Mouse (Mus musculus) frontal cortex, adult (tissue): ENCODE data around the gene Swap70.

Experiments
- ATAC-seq: cut with Nextera tagmentation; 2 replicates; pipeline ENCODE4 v1.9.2; 2017; ENCODE audit warnings: mild to moderate bottlenecking, moderate library complexity, mixed read lengths; ENCODE audit not compliant: low TSS enrichment

Gene Swap70

DNA sequence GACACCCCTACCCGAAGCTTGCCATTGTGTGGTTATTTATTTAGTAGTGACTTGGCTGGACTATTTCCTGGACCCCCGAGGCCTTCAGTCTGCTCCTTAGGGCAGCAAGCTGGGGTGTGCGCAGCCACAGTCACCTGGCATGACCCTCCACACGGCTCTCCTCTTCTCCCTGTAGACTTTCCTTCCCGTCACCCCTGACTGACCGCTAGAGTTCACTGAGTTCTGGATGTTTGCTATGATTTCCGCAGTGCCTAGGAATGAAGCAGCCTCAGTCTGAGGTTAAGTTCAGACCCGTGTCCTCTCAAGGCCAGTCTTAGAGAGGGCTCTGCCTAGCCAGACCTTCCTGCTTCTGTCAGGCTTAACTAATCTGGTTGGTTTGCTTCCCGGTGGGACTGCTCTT lies 50.3 kb downstream of the Swap70 start:
- ATAC-seq, result no peak

DNA sequence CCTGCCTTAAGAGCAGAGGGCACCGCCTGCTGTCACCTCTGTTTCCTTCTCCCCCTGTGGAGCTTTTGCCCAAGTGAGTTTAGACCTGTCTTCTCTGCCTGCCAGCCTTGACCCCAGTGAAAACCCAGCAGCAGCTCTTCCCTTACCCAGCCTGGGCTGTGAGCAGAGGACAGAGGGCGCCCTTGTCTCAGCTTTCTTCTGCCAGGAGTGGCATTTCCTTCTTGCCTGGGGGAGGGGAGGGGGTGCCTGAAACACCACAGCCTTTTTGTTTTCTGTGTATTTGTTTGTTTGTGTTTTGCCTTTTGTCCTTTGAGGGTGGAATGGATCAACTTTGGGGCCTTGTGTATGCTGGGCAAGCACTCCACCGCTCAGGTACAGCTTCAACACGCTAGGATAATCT lies 50.9 kb downstream of the Swap70 start:
- no peak for ATAC-seq

DNA sequence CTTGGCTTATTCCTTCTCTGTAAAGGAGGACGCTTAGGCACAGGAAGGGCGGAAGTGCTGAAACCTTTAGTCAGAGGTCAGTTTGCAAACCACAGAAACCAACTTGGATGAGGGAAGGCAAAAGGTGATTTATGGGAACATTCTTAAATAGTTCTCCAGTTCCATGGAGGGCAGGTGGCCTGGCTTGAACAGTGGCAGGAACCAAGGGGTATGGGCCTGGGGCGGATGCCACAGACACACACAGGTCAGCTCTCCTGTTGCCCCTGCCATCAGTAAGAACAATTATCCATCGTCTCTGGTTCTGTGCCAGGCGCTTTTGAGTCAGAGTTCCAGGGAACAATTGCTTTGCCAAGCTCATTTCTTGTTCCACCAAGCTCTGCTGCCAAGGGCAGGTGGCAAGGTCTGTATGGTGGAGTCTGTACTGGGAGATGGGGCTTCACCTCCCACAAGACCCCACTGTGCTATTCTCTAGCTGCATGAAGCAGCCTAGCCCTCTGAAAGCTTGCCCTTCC lies 56.3 kb downstream of the Swap70 start:
- no peak for ATAC-seq

DNA sequence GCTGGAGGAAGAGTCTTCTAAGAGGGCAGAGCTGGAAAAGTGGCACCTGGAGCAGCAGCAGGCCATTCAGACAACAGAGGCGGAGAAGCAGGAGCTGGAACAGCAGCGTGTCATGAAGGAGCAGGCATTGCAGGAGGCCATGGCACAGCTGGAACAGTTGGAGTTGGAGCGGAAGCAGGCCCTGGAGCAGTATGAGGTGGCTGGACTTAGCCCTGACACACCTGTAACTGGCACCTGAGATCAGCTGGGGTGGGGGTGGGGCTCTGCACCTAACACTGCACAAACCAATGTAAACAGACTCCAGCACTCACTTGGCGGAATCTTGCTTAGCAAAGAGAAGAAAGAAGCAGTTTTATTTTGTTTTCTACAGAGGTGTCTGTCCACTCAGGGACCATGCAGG lies 57.7 kb downstream of the Swap70 start:
- ATAC-seq, result no peak

DNA sequence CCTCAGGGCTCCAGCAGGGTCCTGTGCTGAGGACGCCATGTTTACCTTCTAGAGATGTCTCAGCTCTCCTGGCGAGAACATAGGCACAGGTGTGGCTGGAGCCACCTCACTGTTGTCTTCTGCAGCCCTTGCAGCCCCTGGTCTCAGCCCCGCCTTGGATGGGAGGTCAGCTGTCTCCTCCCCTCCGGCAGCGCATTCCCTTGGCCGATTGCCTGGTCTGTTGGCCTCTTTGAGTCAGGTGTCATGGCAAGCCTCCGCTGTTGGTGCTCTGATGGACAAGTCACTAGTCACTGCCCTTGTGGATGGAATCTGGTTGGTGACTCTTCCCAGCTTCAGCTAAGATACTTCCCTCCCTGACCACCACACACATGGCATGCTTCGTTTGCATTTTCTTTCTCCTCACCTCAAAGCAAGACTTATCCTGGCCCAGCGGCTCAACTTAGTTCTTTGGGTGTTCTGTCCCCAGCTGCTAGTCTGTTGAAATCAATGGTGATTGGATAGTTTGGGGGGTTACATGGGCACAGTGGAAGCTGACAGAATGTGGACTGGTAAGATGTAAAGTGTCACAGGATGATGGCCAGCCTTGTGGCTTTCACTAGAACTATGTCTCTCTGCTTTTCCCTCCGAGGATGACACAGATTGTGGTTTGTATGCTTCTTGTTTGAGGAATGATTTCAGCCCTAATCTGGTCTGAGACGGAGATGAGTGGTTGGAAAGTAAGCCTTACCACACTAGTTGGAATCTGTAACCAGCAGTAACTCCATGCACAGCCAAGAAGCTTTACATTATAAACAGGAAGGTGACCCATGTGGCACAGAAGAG lies 60.1 kb downstream of the Swap70 start:
- ATAC-seq, result no peak

- no peak for ATAC-seq
These were observed 61.3 kb downstream of the Swap70 start for GRCm38 (mm10) chr7:110282797-110283196.

DNA sequence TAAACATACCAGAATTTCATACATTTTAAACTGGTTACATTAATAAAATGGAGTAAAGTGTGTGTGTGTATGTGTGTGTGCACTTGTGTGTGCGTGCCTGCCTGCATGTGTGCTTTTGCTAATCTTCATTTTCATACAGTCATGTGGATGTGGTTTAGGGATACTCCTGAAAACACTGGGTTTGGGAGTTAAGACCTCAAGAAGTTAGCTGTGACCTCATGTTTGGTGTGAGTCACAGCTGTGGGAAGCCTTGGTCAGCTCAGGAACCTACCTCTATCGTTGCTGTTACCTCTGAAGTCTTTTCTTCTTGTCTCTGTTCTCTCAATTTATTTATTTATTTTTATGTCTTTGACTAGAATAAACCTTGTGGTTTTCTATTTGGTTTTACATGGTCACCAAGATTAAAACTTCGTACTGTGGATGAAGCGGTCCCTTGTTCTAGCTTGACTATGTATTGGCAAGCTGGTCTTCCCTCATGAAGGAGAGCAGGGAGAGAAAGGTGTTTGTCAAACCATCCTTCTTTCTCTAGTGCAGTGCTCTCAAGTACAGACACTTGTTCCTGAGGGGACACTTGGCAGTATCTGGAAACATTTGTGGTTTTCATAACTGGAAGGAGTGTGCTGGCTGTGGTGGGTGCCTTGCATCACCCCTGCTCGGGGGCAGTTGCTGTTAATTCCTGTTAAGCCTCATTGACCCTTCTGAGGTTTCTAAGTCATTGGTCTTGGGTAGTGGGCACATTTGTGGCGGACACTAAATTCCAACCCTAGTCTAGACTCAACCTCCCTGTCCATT lies 62.2 kb downstream of the Swap70 start:
- no peak for ATAC-seq

- ATAC-seq, result no peak
These were observed 63.8 kb downstream of the Swap70 start for GRCm38 (mm10) chr7:110285076-110285848.

DNA sequence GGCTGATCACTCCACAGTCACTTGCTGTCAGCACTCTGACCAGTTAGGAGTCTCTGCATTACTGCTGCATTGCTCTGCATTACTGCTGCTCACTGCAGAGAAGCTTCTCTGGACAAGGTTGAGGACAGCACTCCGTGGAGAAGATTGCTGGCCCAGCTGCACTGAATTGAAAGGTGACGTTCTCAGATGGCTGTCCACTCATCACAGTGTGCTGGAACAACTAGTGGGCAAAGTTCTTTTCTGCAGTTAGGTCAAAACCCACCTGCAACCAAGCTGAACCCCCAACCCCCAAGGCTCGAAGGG lies 64.3 kb downstream of the Swap70 start:
- ATAC-seq, result no peak

DNA sequence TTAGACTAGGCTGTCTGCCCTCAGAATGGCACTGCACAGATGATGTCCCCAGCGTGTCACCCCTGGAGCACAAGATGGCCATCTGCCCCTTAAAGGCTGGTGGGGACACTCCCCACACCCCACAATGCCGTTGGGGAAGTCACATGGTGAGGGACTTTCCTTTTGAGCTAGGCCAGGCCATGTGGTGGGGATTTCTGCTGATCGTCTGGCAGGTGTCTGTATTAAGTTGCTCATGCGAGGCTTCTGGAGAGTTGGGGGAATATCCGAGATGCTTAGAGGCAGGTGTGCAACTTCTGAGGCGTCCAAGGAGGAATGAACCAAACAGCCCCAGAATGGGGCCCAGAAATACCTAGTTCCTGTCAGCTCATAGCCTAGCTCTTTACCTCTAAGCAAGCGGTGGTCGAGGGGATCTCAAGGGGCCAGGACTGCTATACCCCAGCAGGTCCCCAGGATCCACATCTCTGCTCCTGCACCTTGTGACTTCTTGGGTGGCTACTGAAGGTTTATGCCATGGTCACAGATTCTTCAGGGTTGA lies 64.8 kb downstream of the Swap70 start:
- no peak for ATAC-seq

DNA sequence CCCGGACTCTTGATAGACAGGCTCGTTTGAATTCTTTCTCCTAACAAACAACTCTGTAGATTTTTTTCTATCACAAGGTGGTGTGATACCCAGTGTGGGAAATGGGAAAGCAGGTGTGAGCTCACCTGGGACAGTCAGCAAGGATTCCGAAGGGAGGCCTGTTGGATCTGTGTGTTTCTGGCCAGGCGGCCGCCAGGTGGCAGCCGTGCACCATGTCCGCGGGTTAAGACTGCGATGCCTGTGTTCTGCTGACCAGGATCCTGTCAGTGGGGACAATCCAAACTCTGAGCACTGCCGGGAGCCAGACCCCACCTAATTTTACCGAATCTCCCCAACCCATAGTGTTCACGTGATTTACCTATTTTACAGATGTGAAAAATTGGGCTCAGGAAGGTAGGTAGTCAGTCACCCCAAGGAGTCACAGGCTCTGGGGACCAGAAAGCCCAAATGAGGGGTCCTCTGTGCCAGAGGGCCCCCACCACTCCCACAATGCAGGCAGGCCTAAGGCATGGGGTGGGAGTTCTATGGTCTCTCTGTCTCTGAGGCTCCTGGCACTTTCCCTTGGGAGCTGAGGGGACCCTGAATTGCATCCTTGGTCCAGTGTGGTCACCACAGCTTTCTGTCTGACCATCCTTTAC lies 65.4 kb downstream of the Swap70 start:
- peak; percentile 84; the same call in 1 of the 2 replicates for ATAC-seq

GRCm38 (mm10) chr7:110287476-110288071 lies 66.1 kb downstream of the Swap70 start:
- no peak for ATAC-seq

DNA sequence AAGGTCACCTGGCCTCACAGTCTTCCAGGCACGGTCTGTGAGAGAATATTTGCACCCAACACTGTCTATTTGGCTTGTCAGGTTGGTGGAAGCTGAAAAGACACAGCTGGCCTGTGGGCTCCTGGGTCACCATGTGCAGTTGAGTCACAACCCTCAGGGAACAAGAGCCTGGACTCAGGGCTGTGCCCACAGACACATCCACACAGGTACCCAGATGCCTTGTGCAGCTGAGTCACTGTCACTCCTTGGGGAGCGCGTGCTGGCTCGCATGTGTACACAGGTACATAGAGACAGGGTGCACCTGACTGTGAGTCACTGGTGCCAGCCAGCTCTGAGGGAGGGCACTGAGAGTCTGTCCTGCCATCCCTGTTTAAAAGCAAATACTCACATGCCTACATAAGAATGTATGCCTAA lies 66.7 kb downstream of the Swap70 start:
- no peak for ATAC-seq

DNA sequence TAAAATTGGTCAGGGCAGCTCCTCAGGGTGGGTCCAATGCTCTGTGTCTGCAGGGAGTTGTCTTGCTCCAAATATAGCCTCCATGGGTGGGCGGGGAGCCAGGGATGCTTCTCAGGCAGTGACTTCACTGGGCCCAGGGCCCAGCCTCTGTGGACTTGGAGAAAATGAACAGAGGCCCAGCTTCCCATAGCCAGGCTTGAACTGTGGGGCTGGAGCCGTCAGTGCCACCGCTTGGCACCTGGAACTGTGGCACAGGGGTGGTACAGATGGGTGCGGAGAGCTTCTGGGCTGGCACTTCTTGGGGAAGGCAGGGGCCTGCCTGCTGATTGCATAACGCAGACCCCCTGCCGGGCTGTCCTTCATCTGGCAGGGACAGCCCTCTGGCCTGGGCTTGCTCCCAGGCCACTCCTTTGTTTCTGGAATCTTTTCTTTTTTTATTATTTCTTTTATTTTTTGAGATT lies 67.2 kb downstream of the Swap70 start:
- no peak for ATAC-seq

DNA sequence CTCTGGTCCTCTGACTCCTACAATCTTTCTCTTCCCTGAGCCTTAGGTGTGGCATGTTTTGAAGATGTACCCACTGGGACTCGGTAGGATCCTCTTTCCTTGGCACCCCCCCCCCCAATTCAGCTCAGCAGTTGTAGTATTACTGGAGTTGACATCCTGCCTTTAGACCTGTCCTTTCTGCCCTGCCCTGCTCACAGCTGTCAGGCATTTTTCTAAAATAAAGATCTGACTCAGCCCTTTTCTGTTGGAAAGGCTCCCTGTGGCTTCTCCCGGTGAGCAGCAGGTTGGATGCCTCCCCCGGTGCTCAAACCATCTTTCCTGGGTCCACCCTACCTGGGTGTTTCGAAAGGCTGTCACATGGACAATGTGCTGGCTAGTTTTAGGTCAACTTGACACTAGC lies 68.1 kb downstream of the Swap70 start:
- no peak for ATAC-seq

- ATAC-seq, result no peak
These were observed 75.5 kb downstream of the Swap70 start for GRCm38 (mm10) chr7:110296889-110297603.

- no peak for ATAC-seq
These were observed 76.1 kb downstream of the Swap70 start for GRCm38 (mm10) chr7:110297611-110298010.

GRCm38 (mm10) chr7:110298090-110298489 lies 76.6 kb downstream of the Swap70 start:
- ATAC-seq, result no peak

GRCm38 (mm10) chr7:110298739-110299410 lies 77.4 kb downstream of the Swap70 start:
- no peak for ATAC-seq

GRCm38 (mm10) chr7:110302886-110303285 lies 81.4 kb downstream of the Swap70 start:
- no peak for ATAC-seq
